Mouse (Mus musculus): Measurements from ENCODE around the gene Tssk1. TPM values are rescaled to one million over a fixed set of nuclear protein-coding genes. Genes with fewer than 3 reads are reported as not detected.

Gene Tssk1
- polyA plus RNA-seq, 1 experiment from 2014 or later, result not detected

- no peak overlapping the region for H3K4me2 ChIP-seq (ENCODE audit: low read depth, low read length)
- no peak overlapping the region for H3K27ac ChIP-seq (ENCODE audit: low read length)
- H3K9me3 ChIP-seq (replicated peaks; ENCODE audit: control insufficient read depth, low read length), result no peaks in the 10 kb centered on the region
- H3K27me3 ChIP-seq (ENCODE audit: control insufficient read depth, insufficient read depth, low read depth, low read length), result no peaks in the 10 kb centered on the region
- H3K9ac ChIP-seq (ENCODE audit: low read depth, low read length), result no peak overlapping the region
- H3K36me3 ChIP-seq (ENCODE audit: control insufficient read depth, insufficient read depth), result no peaks in the 10 kb centered on the region
- 44% methylated on average over 7 of the region's 7 CpGs for WGBS (ENCODE audit: insufficient replicate concordance)
- H3K4me3 ChIP-seq (ENCODE audit: low read depth, low read length), result no peak overlapping the region
- H3K4me1 ChIP-seq (ENCODE audit: control insufficient read depth, low read depth, low read length), result no peaks in the 10 kb centered on the region
- no peak for ATAC-seq (ENCODE audit: low read depth)
Observed at GRCm38 (mm10) chr16:17945081-17945831, 51.2 kb downstream of the Tssk1 start.

Other genes with a start within 250 kb of the Tssk1 start
- gene Ccdc74a, start 247.8 kb upstream of the Tssk1 start, polyA plus RNA-seq (2015; fragmentation: Nextera tagmentation; extraction: Ambion mirVana), result 2.2 and 2.5 TPM in 2 replicates
- 16.0 and 19.2 TPM in 2 replicates for gene Med15, start 161.3 kb upstream of the Tssk1 start, polyA plus RNA-seq (2015; fragmentation: Nextera tagmentation; extraction: Ambion mirVana)
- 11.2 and 12.8 TPM in 2 replicates for gene Klhl22, start 134.6 kb upstream of the Tssk1 start, polyA plus RNA-seq (2015; fragmentation: Nextera tagmentation; extraction: Ambion mirVana)
- 0.67 TPM in 2 replicates for gene Scarf2, start 96.9 kb upstream of the Tssk1 start, polyA plus RNA-seq (2015; fragmentation: Nextera tagmentation; extraction: Ambion mirVana)
- not detected in 2 replicates for gene B830017H08Rik, start 61.1 kb upstream of the Tssk1 start, polyA plus RNA-seq (2015; fragmentation: Nextera tagmentation; extraction: Ambion mirVana)
- gene Car15, start 55.9 kb upstream of the Tssk1 start, polyA plus RNA-seq (2015; fragmentation: Nextera tagmentation; extraction: Ambion mirVana), result 0.58 and 0.88 TPM in 2 replicates
- 0.09 TPM in 1 of 2 replicates, not detected in the other for gene Gm20518, start 2.6 kb upstream of the Tssk1 start, polyA plus RNA-seq (2015; fragmentation: Nextera tagmentation; extraction: Ambion mirVana)
- gene Dgcr2, start 4.3 kb downstream of the Tssk1 start, polyA plus RNA-seq (2015; fragmentation: Nextera tagmentation; extraction: Ambion mirVana), result 19.8 and 21.3 TPM in 2 replicates
- not detected in 2 replicates for gene Tssk2, start 4.4 kb downstream of the Tssk1 start, polyA plus RNA-seq (2015; fragmentation: Nextera tagmentation; extraction: Ambion mirVana)
- 9.1 and 9.4 TPM in 2 replicates for gene Ess2, start 17.1 kb downstream of the Tssk1 start, polyA plus RNA-seq (2015; fragmentation: Nextera tagmentation; extraction: Ambion mirVana)
- not detected in 2 replicates for gene Gsc2, start 20.8 kb downstream of the Tssk1 start, polyA plus RNA-seq (2015; fragmentation: Nextera tagmentation; extraction: Ambion mirVana)
- 55.8 and 63.5 TPM in 2 replicates for gene Slc25a1, start 34.0 kb downstream of the Tssk1 start, polyA plus RNA-seq (2015; fragmentation: Nextera tagmentation; extraction: Ambion mirVana)
- 2.3 and 2.5 TPM in 2 replicates for gene Vpreb2, start 86.2 kb downstream of the Tssk1 start, polyA plus RNA-seq (2015; fragmentation: Nextera tagmentation; extraction: Ambion mirVana)
- 17.1 and 18.1 TPM in 2 replicates for gene Dgcr6, start 158.6 kb downstream of the Tssk1 start, polyA plus RNA-seq (2015; fragmentation: Nextera tagmentation; extraction: Ambion mirVana)
- 2.2 and 2.3 TPM in 2 replicates for gene Prodh, start 196.0 kb downstream of the Tssk1 start, polyA plus RNA-seq (2015; fragmentation: Nextera tagmentation; extraction: Ambion mirVana)
- gene Rtn4r, start 233.4 kb downstream of the Tssk1 start, polyA plus RNA-seq (2015; fragmentation: Nextera tagmentation; extraction: Ambion mirVana), result 0.11 and 0.15 TPM in 2 replicates